Mouse (Mus musculus) midbrain, postnatal 0 days (tissue): ENCODE results near the gene Gng5. TPM values are rescaled to one million over a fixed set of nuclear protein-coding genes. Genes with fewer than 3 reads are reported as not detected.

Experiments
- ATAC-seq: fragments of 200-750 bp; cut with Nextera tagmentation; 2 replicates; pipeline ENCODE4 v1.8.0; 2017; ENCODE audit warnings: moderate number of reproducible peaks, mild to moderate bottlenecking, moderate TSS enrichment, moderate library complexity; ENCODE audit not compliant: low FRiP score
- DNase-seq: peaks from one replicate; pipeline ENCODE4 v3.0.0-alpha.2; 2015; ENCODE audit warnings: low spot score
- H3K27ac ChIP-seq: fragments of 300-500 bp; sonication (generic); 2 replicates; pipeline ENCODE4 v1.5.1; 2014; ENCODE audit warnings: low read depth, mild to moderate bottlenecking, low read length, mixed read lengths
- H3K27me3 ChIP-seq: fragments of 300-500 bp; sonication (generic); 2 replicates; pipeline ENCODE4 v1.6.1; 2014; ENCODE audit warnings: low read length, control low read depth, mixed read lengths; ENCODE audit not compliant: insufficient read depth
- H3K36me3 ChIP-seq: fragments of 300-500 bp; sonication (generic); 2 replicates; pipeline ENCODE4 v1.6.1; 2014; ENCODE audit warnings: low read length, control low read depth, mixed read lengths; ENCODE audit not compliant: insufficient read depth
- H3K4me1 ChIP-seq: fragments of 300-500 bp; sonication (generic); 2 replicates; pipeline ENCODE4 v1.6.1; 2014; ENCODE audit warnings: mild to moderate bottlenecking, control low read depth, antibody characterized with exemption, low read length, mixed read lengths; ENCODE audit not compliant: insufficient read depth
- H3K4me2 ChIP-seq: fragments of 300-500 bp; sonication (generic); 2 replicates; pipeline ENCODE4 v1.6.1; 2014; ENCODE audit warnings: low read depth, mild to moderate bottlenecking, low read length, mixed read lengths; ENCODE audit not compliant: poor library complexity, severe bottlenecking
- H3K4me3 ChIP-seq: fragments of 300-500 bp; sonication (generic); 2 replicates; pipeline ENCODE4 v1.5.1; 2014; ENCODE audit warnings: low read depth, mild to moderate bottlenecking, low read length, moderate library complexity
- H3K9ac ChIP-seq: fragments of 300-500 bp; sonication (generic); replicated peaks from 2 replicates; pipeline ENCODE4 v1.6.1; 2014; ENCODE audit warnings: mild to moderate bottlenecking, low read length, moderate library complexity, mixed read lengths; ENCODE audit not compliant: poor library complexity, severe bottlenecking
- H3K9me3 ChIP-seq: fragments of 300-500 bp; sonication (generic); 2 replicates; pipeline ENCODE4 v1.6.1; 2016; ENCODE audit warnings: low read length, control low read depth
- CTCF ChIP-seq: IDR thresholded peaks from 2 replicates; pipeline ENCODE4 v1.5.1; 2016; ENCODE audit warnings: antibody characterized with exemption, mild to moderate bottlenecking
- WGBS: fragments of 180-500 bp; shearing (Covaris S2); extraction: QIAGEN DNeasy Blood & Tissue Kit; methylation state at CpG from one replicate; pipeline ENCODE4 v1.1.7; 2014; 5-methylcytosine and 5-hydroxymethylcytosine counted together
- polyA plus RNA-seq: library from polyadenylated mRNA; unstranded; fragments of >200 nt; fragmentation: Nextera tagmentation; extraction: Ambion mirVana; gene quantifications from 2 replicates; pipeline ENCODE4 v1.2.1, GENCODE M21; 2015
- total RNA-seq: library from RNA; depleted of rRNA; stranded (reverse); fragments of >200 nt; gene quantifications from 2 replicates; pipeline ENCODE4 v1.2.3, GENCODE M21; 2014; rRNA removed

The Gng5 gene
- total RNA-seq: 67.5 and 85.1 TPM in 2 replicates
- polyA plus RNA-seq: 244 and 247 TPM in 2 replicates

DNA sequence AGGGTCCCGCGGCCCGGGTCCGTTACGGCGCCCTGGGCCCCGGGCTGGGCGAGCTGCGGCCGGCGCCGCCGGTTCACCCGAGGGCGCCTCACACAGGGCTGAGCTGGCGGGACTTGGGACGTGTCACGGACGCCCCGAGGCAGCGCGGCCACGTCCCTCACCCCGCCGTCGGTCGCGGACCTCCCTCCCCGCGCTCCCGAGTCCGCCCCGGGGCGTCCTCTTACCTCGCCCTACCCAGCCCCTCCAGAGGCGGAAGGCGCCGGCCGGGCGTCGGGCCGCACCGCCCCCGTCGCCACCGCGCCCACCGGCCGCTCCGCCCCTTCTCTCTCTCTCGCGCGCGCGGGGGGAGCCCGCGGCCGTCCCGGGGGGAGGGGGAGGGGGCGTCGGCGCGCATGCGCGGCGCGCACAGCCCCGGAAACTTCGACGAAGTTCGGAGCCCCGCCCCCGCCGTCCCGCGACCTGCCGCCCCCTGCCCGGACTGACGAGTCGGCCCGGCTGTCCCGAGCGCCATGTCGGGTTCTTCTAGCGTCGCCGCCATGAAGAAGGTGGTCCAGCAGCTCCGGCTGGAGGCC, at the start of gene Gng5, which contains the start of gene Spata1:
Gene Gng5 (plus strand): TSS at position 377 of the 572 bp plus-strand sequence.
Gene Spata1 (minus strand): TSS at position 323 of the 572 bp plus-strand sequence.
- peak; percentile 81 for ATAC-seq
- H3K4me3 ChIP-seq: peak within 1 kb of the TSS; percentile 68
- H3K9ac ChIP-seq: peak within 1 kb of the TSS; percentile 60
- H3K4me2 ChIP-seq: peak within 1 kb of the TSS; percentile 77
- 2% methylated on average over 64 of the region's 88 CpGs for WGBS
- 0 out of 2 replicates have a peak, but pooled peaks cover 3% of the 10 kb centered on the region for H3K4me1 ChIP-seq
- no peaks in the 10 kb centered on the region for H3K27me3 ChIP-seq
- no peaks in the 10 kb centered on the region for H3K9me3 ChIP-seq
- no peaks in the 10 kb centered on the region for H3K36me3 ChIP-seq
- TF ChIP-seq CTCF: no peak
- DNase-seq: peak; percentile 78
- peak within 1 kb of the TSS; percentile 68 for H3K27ac ChIP-seq

DNA sequence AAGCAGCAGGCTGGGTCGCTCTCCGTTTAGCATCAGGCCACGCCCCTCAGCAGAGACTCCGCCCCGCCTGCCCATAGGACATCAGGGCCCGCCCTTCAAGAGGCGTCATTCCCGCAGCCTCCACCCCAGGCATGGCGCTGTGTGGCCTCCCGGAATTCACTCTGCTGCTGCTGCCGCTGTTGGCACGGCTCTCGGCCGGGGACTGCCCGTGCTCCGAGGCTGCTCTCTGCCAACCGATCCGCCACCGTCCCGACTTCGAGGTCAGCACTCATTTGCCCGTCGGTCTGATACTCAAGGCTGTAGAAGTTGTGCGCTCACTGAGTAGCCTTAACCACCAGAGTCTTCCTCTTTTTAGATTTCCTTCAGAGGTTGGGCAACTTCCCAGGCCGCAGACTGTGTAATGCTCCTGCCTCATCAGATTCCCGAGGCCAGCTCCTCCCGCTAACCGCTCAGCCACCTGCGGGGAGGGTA, 49.2 kb upstream of the Gng5 start:
- DNase-seq (peak; percentile 95), ATAC-seq (peak; percentile 99)
- peak; percentile 61 for TF ChIP-seq CTCF
- H3K27me3 ChIP-seq: no peaks in the 10 kb centered on the region
- peak overlapping the region; percentile 58 for H3K27ac ChIP-seq
- H3K4me3 ChIP-seq: peak overlapping the region; percentile 51
- H3K4me1 ChIP-seq: peaks cover 2% of the 10 kb centered on the region; the same call in 1 of the 2 replicates
- H3K36me3 ChIP-seq: no peaks in the 10 kb centered on the region; the same call in 1 of the 2 replicates
- peak overlapping the region; percentile 61 for H3K9ac ChIP-seq
- peak overlapping the region; percentile 65 for H3K4me2 ChIP-seq
- under 1% methylated on average over 29 of the region's 29 CpGs for WGBS
- H3K9me3 ChIP-seq: no peaks in the 10 kb centered on the region

DNA sequence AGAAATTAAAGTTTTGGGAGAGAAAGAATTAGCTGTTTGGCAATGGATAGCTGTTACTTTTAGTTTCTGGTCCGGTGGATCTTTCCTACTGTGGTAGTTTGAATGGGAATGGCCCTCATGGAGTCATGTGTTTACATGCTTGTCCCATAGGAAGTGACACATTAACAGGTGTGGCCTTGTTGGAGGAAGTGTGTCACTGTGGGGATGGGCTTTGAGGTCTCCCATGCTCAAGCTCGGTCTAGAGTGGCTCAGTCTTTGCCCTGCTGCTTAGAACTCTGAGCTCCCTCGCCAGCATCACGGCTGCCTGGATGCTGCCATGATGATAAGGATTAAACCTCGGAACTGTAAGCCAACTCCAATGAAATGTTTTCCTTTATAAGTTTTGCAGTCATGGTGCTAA, 48.2 kb upstream of the Gng5 start:
- Histone ChIP-seq H3K9ac (no peak overlapping the region), H3K27ac (no peak overlapping the region), H3K9me3 (no peaks in the 10 kb centered on the region), H3K4me2 (no peak overlapping the region), H3K36me3 (no peaks in the 10 kb centered on the region), H3K27me3 (no peaks in the 10 kb centered on the region), H3K4me3 (no peak overlapping the region), H3K4me1 (peaks cover 2% of the 10 kb centered on the region; the same call in 1 of the 2 replicates)
- WGBS: 66% methylated on average over 5 of the region's 5 CpGs
- TF ChIP-seq CTCF: no peak
- ATAC-seq: no peak
- DNase-seq: no peak

DNA sequence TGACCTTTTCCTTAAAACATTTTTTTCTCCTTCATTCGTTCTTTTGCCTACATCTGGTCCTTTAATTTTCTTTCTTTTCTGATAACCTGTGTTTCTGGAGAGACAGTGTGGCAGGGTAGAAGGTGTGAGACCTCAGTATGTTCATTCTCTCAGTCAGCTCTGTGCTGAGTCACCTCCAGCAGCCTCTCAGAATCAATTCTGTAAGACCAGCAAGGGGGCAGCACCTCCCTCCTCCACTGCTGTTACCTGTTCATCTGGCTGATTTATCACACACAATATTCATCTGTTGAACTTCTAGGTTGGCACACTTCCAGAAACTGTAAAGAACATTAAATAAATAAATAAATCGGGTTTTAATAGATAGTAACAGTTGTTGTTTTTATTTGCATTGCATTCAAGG, 36.7 kb upstream of the Gng5 start:
- Histone ChIP-seq H3K9ac (no peak overlapping the region), H3K4me2 (no peak overlapping the region), H3K27ac (no peak overlapping the region), H3K27me3 (no peaks in the 10 kb centered on the region), H3K4me3 (no peak overlapping the region), H3K36me3 (no peaks in the 10 kb centered on the region), H3K4me1 (no peaks in the 10 kb centered on the region), H3K9me3 (no peaks in the 10 kb centered on the region)
- 66% methylated on average over 2 of the region's 2 CpGs for WGBS
- no peak for DNase-seq
- ATAC-seq: no peak
- TF ChIP-seq CTCF: peak; percentile 19; the same call in 1 of the 2 replicates

DNA sequence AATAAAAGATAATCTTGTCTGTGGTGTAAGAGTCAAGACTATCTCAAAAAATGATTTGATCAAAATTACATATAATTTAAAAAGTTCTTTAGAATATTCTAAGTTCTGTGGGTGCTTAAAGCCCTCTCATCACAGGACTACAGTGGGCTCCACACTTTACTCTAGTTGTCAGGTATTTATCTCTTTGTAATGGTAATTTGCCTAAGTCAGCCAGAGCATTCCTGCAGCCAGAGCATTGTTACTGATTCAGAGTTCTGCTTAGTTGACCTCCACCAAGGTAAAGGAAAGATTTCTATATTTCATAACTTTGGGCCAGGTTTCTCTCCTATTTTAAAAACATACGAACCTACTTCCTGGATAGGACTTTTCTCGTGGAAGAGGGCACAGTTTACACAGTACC, 30.4 kb upstream of the Gng5 start:
- Histone ChIP-seq H3K36me3 (no peaks in the 10 kb centered on the region), H3K9me3 (no peaks in the 10 kb centered on the region), H3K4me2 (no peak overlapping the region), H3K4me3 (no peak overlapping the region), H3K4me1 (no peaks in the 10 kb centered on the region), H3K27ac (no peak overlapping the region), H3K27me3 (no peaks in the 10 kb centered on the region), H3K9ac (no peak overlapping the region)
- ATAC-seq: no peak
- WGBS: 82% methylated on average over 2 of the region's 2 CpGs
- DNase-seq: no peak
- TF ChIP-seq CTCF: no peak

DNA sequence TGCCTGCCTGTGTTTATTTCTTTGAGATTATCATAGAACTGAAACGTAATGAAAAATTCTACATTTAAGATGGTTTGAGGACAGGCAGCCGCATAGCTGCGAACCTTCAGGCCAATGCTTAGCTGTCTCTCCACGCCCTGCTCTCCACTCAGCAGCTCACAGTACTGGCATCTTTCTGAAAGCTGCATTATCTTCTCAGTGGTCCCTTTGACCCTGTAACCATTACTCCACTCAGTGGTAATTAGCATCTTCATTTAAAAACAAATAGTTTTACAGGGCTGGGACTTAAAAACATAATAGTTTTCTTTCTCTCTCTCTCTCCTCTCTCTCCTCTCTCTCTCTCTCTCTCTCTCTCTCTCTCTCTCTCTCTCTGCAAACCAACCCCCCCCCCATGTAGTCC, 26.9 kb upstream of the Gng5 start:
- no peak overlapping the region for H3K27ac ChIP-seq
- no peak overlapping the region for H3K4me2 ChIP-seq
- no peaks in the 10 kb centered on the region for H3K27me3 ChIP-seq
- ATAC-seq: no peak
- H3K9me3 ChIP-seq: no peaks in the 10 kb centered on the region
- no peak for TF ChIP-seq CTCF
- no peaks in the 10 kb centered on the region for H3K4me1 ChIP-seq
- no peak for DNase-seq
- no peak overlapping the region for H3K9ac ChIP-seq
- 74% methylated on average over 4 of the region's 4 CpGs for WGBS
- no peak overlapping the region for H3K4me3 ChIP-seq
- H3K36me3 ChIP-seq: no peaks in the 10 kb centered on the region
